Mouse (Mus musculus) hindbrain, embryonic 15.5 days (tissue): ENCODE data around the gene Soga1. TPM values are rescaled to one million over a fixed set of nuclear protein-coding genes. Genes with fewer than 3 reads are reported as not detected.

ENCODE experiments used
- ATAC-seq: fragments of 200-750 bp; cut with Nextera tagmentation; 2 replicates; pipeline ENCODE4 v1.8.0; 2017; ENCODE audit warnings: low read depth, moderate number of reproducible peaks, moderate TSS enrichment; ENCODE audit not compliant: low FRiP score
- H3K27ac ChIP-seq: fragments of 300-500 bp; sonication (generic); replicated peaks from 2 replicates; pipeline ENCODE4 v1.5.1; 2015; ENCODE audit warnings: mild to moderate bottlenecking, inconsistent platforms
- H3K27me3 ChIP-seq: fragments of 300-500 bp; sonication (generic); 2 replicates; pipeline ENCODE4 v1.6.1; 2015; ENCODE audit warnings: control low read depth, inconsistent platforms
- H3K36me3 ChIP-seq: fragments of 300-500 bp; sonication (generic); 2 replicates; pipeline ENCODE4 v1.6.1; 2015; ENCODE audit warnings: control low read depth, inconsistent platforms
- H3K4me1 ChIP-seq: fragments of 300-500 bp; sonication (generic); replicated peaks from 2 replicates; pipeline ENCODE4 v1.6.1; 2015; ENCODE audit warnings: control low read depth, inconsistent platforms
- H3K4me2 ChIP-seq: fragments of 300-500 bp; sonication (generic); 2 replicates; pipeline ENCODE4 v1.6.1; 2015; ENCODE audit warnings: moderate library complexity, mild to moderate bottlenecking, inconsistent platforms
- H3K4me3 ChIP-seq: fragments of 300-500 bp; sonication (generic); 2 replicates; pipeline ENCODE4 v1.5.1; 2015; ENCODE audit warnings: mild to moderate bottlenecking, inconsistent platforms
- H3K9ac ChIP-seq: fragments of 300-500 bp; sonication (generic); 2 replicates; pipeline ENCODE4 v1.6.1; 2015; ENCODE audit warnings: inconsistent platforms
- H3K9me3 ChIP-seq: fragments of 300-500 bp; sonication (generic); 2 replicates; pipeline ENCODE4 v1.6.1; 2016; ENCODE audit warnings: control low read depth, inconsistent platforms
- WGBS: fragments of 180-500 bp; shearing (Covaris S2); methylation state at CpG from one replicate; pipeline ENCODE4 v1.1.7; 2015; 5-methylcytosine and 5-hydroxymethylcytosine counted together
- polyA plus RNA-seq: library from polyadenylated mRNA; unstranded; fragments of >200 nt; fragmentation: Nextera tagmentation; extraction: Ambion mirVana; gene quantifications from 2 replicates; pipeline ENCODE4 v1.2.1, GENCODE M21; 2015

Soga1 gene
- polyA plus RNA-seq, 1 experiment from 2014 or later = 5.2 TPM

GRCm38 (mm10) chr2:157099532-157100318 lies 20.7 kb upstream of the Soga1 start:
- H3K4me3 ChIP-seq = no peak overlapping the region
- no peak overlapping the region for H3K4me2 ChIP-seq
- no peak overlapping the region for H3K27ac ChIP-seq
- H3K27me3 ChIP-seq = no peaks in the 10 kb centered on the region
- 88% methylated on average over 12 of the region's 12 CpGs for WGBS
- H3K4me1 ChIP-seq = no peaks in the 10 kb centered on the region
- no peak for ATAC-seq
- H3K9ac ChIP-seq = no peak overlapping the region
- H3K36me3 ChIP-seq = peaks cover 14% of the 10 kb centered on the region
- H3K9me3 ChIP-seq = no peaks in the 10 kb centered on the region

DNA sequence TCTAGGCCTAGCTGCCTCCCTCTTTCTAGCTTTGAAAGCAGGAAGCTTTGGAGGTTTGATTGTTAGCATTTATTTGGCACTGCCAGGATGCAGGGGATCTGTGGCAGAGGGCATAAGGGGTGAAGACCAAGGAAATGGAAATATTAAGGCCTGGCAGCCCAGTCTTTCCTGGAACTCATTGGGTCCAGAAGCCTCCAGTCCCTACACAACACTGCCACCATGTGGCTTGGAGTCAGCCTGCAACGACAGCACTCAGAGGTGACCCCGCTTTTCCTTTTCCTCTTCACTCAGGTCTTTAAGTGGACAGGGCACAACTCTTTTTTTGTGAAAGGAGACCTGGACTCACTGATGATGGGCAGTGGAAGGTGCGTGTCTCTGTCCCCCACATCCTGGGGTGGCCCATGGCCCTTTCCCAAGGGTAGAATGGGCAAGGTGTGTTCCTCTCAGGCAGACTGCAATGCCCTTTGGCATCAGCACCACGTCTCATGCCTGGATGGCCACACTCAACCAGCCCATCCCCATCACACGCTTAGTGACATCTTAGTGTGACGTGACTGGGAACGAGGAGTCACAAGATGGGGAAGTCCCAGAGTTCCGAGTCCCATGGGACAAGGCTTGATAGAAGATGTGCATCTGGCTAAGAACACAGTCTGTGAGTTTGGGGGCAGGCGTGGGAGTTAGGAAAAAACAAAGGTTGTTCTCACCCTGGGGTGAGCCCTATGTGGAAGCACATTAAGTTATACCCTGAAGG lies 16.1 kb upstream of the Soga1 start:
- peak; percentile 73; the same call in 1 of the 2 replicates for ATAC-seq
- Histone ChIP-seq H3K4me1 (peaks cover 15% of the 10 kb centered on the region), H3K4me2 (no peak overlapping the region), H3K27me3 (no peaks in the 10 kb centered on the region), H3K9me3 (no peaks in the 10 kb centered on the region), H3K4me3 (no peak overlapping the region), H3K36me3 (no peaks in the 10 kb centered on the region), H3K9ac (no peak overlapping the region), H3K27ac (no peak overlapping the region)
- 64% methylated on average over 9 of the region's 9 CpGs for WGBS

DNA sequence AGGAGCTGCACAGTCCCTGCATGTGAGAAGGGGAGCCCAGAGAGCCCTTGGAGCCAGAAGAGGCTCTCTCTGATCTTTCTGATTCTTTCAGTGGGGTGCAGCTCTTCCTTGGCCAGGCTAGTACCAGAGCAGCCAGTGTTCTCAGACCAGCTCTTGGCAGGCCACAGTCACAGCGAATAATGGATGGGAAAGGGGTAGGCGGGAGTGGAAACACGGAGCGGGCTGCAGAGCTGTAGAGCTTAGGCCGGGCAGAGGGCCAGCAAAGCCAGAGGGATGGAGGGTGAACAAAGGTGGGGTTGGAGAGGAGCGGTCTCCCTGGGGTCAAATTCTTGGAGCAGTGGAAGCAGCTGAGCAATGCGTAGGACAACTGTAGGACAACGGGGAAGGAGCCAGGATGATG lies 13.0 kb upstream of the Soga1 start:
- Histone ChIP-seq H3K4me2 (no peak overlapping the region), H3K4me3 (no peak overlapping the region), H3K9ac (no peak overlapping the region), H3K9me3 (no peaks in the 10 kb centered on the region), H3K27ac (peak overlapping the region; percentile 58), H3K4me1 (peaks cover 15% of the 10 kb centered on the region), H3K36me3 (no peaks in the 10 kb centered on the region), H3K27me3 (no peaks in the 10 kb centered on the region)
- ATAC-seq = peak; percentile 77
- WGBS = 42% methylated on average over 8 of the region's 8 CpGs

DNA sequence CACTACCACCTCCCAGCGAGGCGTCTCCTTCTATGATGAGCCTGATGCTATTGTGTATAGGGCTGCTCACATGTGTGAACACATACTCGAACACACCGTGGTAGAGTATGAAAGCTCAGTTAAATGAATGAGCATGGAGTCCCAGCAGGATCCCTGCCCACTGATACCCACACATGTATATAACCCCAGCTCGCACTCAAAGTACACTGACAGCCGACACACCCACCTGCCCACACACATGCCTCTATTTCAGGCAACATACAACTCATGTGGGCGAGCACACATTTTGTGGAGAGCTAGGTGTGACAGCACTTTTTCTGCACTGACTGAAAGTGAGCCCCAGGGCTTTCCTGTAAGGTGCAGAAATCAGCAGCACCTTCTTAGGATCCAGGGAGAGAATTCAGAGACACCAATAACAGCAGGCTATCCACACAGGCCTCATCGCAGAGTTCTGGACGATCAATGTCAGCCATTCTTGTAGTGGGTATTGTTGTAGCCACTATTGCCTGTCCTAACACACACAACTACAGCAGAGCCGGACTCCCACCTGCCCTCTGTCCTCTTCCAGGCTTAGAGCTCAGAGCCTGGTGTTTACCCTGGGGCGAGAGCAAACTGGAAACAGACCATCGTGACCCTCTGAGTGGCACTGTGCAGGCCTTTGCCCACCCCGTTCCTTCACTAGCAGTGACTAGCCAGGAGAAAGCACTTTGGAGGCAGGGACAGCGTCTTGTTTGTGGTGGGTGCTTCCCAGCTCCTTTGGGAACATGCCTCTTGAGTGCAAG lies 8.7 kb upstream of the Soga1 start:
- H3K4me3 ChIP-seq = no peak overlapping the region
- no peaks in the 10 kb centered on the region for H3K36me3 ChIP-seq
- H3K4me1 ChIP-seq = peaks cover 14% of the 10 kb centered on the region
- H3K4me2 ChIP-seq = no peak overlapping the region
- WGBS = 84% methylated on average over 14 of the region's 14 CpGs
- no peak for ATAC-seq
- no peak overlapping the region for H3K9ac ChIP-seq
- no peaks in the 10 kb centered on the region for H3K27me3 ChIP-seq
- no peaks in the 10 kb centered on the region for H3K9me3 ChIP-seq
- no peak overlapping the region for H3K27ac ChIP-seq

- Histone ChIP-seq H3K4me2 (no peak within 1 kb of the TSS), H3K4me1 (peaks cover 9% of the 10 kb centered on the region), H3K9me3 (no peaks in the 10 kb centered on the region), H3K36me3 (no peaks in the 10 kb centered on the region), H3K27me3 (no peaks in the 10 kb centered on the region), H3K4me3 (no peak within 1 kb of the TSS), H3K27ac (no peak within 1 kb of the TSS), H3K9ac (no peak within 1 kb of the TSS)
- no peak for ATAC-seq
- 88% methylated on average over 8 of the region's 8 CpGs for WGBS
Measured at GRCm38 (mm10) chr2:157086796-157087195, 7.7 kb upstream of the Soga1 start, which contains the start of gene Tldc2. Tldc2 (plus strand) TSS chr2:157087055.

DNA sequence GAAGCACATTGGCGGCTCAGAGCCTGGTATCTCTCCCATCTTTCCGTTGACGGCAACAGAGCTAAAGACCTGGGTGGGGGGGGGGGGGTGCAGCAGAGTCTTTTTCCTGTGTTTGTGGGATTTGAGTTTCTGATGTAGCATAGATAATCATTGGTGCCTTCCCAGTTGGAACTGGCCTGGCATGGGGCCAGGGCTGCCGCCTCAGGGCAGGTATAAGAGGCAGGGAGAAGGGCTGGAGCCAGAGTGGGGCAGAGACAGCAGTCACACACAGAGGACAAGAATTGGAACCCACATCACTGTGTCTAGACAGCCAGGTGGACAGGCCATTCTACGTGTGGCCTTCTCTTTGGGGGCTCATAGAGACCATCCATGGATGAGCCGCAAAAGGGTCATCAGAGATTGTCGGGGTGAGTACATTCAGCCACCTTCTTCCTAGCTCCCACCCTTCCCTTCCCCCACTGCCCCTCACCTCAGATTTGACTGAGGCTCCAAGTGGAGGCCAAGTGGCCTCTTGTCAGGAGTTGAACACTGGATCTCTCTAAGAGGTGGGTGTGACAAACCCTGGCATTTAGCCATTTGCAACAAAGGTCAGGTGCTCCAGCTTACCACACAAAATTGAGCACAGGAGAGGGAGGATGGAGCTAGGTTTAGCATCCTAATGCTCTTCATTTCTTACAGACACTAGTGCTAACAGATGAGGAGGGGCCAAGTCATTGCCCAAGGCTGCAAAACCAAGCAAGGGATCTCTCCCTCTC lies 6.0 kb upstream of the Soga1 start:
- Histone ChIP-seq H3K9ac (no peak overlapping the region), H3K27me3 (no peaks in the 10 kb centered on the region), H3K27ac (no peak overlapping the region), H3K4me1 (peaks cover 6% of the 10 kb centered on the region), H3K4me2 (no peak overlapping the region), H3K9me3 (no peaks in the 10 kb centered on the region), H3K36me3 (no peaks in the 10 kb centered on the region), H3K4me3 (no peak overlapping the region)
- ATAC-seq = no peak
- WGBS = 82% methylated on average over 7 of the region's 7 CpGs

GRCm38 (mm10) chr2:157081960-157082359 lies 2.9 kb upstream of the Soga1 start:
- Histone ChIP-seq H3K4me3 (no peak overlapping the region), H3K27ac (no peak overlapping the region), H3K27me3 (no peaks in the 10 kb centered on the region), H3K4me2 (no peak overlapping the region), H3K9ac (no peak overlapping the region), H3K9me3 (no peaks in the 10 kb centered on the region), H3K36me3 (no peaks in the 10 kb centered on the region), H3K4me1 (peaks cover 20% of the 10 kb centered on the region)
- 30% methylated on average over 7 of the region's 7 CpGs for WGBS
- no peak for ATAC-seq

GRCm38 (mm10) chr2:157081331-157081730 lies 2.3 kb upstream of the Soga1 start:
- H3K4me2 ChIP-seq = no peak overlapping the region
- H3K4me1 ChIP-seq = peaks cover 26% of the 10 kb centered on the region
- no peak overlapping the region for H3K9ac ChIP-seq
- WGBS = 96% methylated on average over 8 of the region's 8 CpGs
- no peaks in the 10 kb centered on the region for H3K9me3 ChIP-seq
- no peak overlapping the region for H3K27ac ChIP-seq
- H3K36me3 ChIP-seq = no peaks in the 10 kb centered on the region
- H3K27me3 ChIP-seq = no peaks in the 10 kb centered on the region
- ATAC-seq = no peak
- no peak overlapping the region for H3K4me3 ChIP-seq

DNA sequence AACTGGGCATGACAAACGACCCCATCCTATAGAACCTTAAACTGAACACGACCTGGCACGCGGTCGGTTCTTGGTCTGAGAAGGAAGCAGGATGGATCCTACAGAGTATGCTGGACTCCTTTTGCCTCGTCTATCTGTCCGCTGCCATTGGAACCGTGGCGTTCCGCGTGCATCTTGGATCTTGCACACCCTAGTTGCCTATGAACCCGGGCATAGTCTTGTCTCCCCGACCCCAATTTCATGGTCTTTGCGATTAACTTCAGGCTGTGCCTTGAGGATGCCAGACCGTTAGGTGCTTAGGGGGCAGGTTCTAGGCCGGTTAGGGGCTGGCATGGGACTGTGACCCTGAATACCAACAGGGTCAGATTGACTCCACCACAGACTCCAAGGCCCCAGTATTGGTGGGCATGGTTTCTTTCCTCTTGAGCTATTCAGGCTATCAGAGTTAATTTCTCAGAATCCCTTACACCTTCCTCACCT lies 687 bp upstream of the Soga1 start:
- ATAC-seq = no peak; the same call in 1 of the 2 replicates
- Histone ChIP-seq H3K4me2 (peak overlapping the region; percentile 87), H3K9me3 (no peaks in the 10 kb centered on the region), H3K4me3 (peak overlapping the region; percentile 97), H3K27ac (peak overlapping the region; percentile 99), H3K4me1 (peaks cover 42% of the 10 kb centered on the region), H3K36me3 (no peaks in the 10 kb centered on the region), H3K27me3 (no peaks in the 10 kb centered on the region), H3K9ac (peak overlapping the region; percentile 99)
- WGBS = 6% methylated on average over 16 of the region's 16 CpGs

GRCm38 (mm10) chr2:157078059-157078792 lies 828 bp downstream of the Soga1 start:
- Histone ChIP-seq H3K27me3 (no peaks in the 10 kb centered on the region), H3K4me1 (peaks cover 57% of the 10 kb centered on the region), H3K27ac (peak overlapping the region; percentile 99), H3K36me3 (0 out of 2 replicates have a peak, but pooled peaks cover 1% of the 10 kb centered on the region), H3K4me2 (peak overlapping the region; percentile 87), H3K4me3 (peak overlapping the region; percentile 97), H3K9ac (peak overlapping the region; percentile 99), H3K9me3 (no peaks in the 10 kb centered on the region)
- peak; percentile 1; the same call in 1 of the 2 replicates for ATAC-seq
- WGBS = under 1% methylated on average over 66 of the region's 79 CpGs
